Mouse (Mus musculus): ENCODE measurements around the gene B430306N03Rik. TPM values are rescaled to one million over a fixed set of nuclear protein-coding genes. Genes with fewer than 3 reads are reported as not detected.

B430306N03Rik gene
- total RNA-seq, 4 experiments from 2014 or later: 0.15 to 1.00 (median 0.16) TPM; not detected in 1

DNA sequence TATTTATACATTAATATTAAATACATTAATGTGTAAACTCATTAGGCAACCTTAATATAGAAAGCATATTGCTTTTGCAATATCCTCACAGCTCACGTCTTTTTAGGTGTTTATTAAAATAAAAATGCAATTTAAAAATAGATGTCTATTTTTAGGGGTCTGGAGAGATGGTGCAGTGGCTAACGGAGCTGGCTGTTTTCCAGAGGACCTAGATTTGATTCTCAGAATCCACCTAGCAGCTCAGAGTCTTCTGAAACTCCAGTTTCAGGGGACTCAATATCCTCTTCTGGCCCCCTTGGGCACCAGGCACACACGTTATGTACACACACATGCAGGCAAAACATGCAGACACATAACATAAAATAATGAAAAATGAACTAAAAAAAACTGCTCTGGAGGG lies 46.4 kb downstream of the B430306N03Rik start:
- DNase-seq (ENCODE audit: low spot score in 2 of 2): no peak

DNA sequence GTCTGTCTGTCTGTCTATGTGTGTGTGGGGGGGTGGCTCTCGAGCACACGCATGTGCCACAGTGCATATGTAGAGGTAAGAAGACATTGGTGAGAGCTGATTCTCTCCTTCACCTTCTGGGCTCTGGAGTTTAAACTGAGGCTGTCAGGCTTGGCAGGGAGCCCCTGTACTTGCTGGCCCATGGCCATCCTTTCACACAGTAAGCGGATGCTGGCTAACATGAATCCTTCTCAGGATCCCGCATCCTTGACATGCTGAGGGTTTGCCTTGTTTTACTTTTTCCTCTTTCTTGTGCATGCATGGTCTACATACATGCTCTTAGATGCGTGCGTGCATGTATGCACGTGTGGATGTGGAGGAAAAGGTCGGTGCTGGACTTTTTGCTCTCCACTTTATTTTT lies 47.0 kb downstream of the B430306N03Rik start:
- DNase-seq (ENCODE audit: low spot score in 2 of 2): no peak

DNA sequence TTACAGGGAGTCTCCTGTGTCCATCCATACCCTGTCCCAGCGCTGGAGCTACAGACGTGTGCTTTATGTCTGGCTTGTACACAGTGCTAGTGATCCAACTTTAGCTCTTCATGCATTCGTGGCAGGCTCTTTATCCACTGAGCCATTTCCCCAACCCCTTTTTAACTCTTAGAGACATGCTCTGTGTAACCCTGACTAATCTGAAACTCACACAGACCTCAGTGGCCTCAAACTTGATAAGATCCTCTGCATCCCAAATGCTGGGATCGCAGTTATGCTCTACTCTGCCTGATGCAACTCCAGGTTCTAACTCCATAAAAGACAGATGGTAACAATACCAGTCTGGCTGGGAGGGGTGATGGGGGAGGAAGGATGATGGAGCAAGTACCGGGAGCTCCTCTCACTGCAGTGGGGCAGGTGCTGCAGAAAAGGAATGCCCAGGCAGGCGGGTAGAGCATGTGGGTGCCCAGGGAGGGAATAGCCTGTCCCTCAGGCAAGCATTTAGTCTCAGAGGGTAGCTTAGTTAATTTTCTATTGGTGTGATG lies 47.6 kb downstream of the B430306N03Rik start:
- DNase-seq (ENCODE audit: low spot score in 2 of 2): no peak

DNA sequence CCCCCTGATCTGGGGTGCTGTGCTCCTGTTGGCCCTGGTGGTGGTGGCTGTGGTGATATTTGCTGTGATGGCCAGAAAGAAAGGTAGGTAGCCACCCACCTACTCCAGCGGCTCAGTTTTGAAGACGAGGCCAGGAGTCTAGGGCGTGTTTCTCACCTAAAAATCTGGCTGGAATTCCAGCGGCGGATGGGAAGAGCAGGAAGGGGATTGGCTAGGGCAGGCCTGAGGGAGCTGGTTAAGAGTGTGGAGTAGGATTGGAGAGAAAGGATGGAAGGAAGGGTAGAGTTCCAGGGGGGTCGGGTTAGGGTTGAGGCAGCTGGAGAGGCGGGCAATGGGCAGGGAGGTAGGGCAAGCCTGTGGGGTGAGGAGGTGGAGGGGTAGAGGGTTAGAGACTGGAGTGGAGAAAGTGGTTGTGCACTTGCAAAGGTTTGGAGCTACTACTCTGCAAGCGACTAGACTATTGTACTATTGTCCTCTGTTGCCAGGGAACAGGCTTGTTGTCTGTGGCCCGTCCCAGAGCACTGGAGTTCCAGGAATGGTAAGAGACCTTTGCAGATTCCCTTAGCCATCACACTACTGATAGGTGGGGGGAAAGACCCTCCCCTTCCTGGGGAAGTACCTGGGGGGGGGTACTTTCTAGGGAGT lies 49.7 kb downstream of the B430306N03Rik start:
- DNase-seq (ENCODE audit: low spot score in 2 of 2): no peak

DNA sequence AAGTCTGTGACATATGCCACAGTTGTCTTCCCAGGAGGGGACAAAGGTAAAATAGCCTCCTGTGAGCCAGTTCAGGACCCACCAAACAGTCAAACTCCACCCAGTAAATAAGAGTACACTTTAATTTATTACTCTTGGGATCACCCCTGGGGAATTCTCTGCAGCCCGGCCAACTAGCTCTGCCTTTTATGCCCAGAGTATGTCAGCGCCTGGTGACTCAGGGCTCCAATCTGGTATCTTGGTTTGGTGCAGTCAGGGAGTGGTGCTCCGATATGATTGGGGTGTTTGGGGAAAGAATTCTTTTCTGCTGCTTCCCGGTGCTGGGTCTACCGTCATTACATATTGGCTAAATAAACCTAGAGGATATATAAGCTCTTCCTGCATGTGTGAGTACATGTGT lies 50.9 kb downstream of the B430306N03Rik start:
- DNase-seq (ENCODE audit: low spot score in 2 of 2): no peak

DNA sequence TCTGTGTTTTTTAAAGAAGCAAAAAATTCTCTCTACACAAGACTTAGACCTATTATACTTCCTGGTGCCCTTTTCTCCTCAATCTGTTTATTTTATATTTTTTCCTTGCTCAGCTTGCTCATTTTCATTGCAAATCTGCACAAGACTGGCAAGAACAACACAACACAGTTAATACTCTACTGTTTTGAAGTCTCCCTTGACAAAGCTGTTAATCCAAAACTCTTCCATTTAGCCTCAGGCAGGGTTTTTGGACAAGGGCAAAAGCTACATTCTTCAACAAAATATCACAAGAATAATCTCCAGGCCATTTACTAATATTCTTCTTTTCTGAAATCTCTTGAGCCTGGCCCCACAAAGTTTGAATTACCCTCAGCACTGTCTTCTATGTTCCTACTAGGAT lies 55.7 kb downstream of the B430306N03Rik start:
- no peak for DNase-seq (ENCODE audit: low spot score in 2 of 2)

DNA sequence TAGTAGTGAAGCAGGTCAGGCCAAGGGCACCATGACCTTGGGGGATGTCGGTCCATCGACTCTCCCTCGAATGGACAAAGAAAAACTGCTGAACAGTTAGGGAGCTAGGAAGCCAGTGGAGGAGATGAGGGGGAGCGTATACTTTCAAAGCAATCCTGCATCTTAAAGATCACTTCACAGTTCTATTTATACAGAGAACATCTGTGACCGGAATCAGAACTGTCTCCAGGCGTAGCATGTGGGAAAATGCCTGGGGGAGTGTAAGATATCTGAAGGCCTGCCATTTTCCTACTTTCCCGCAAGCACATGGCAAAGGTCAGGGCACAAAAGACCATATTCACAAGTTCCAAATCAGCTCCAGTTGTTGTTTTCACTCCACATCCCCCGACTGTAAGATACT lies 57.0 kb downstream of the B430306N03Rik start:
- peak in 1 of 2 experiments; percentile 54 for DNase-seq (ENCODE audit: low spot score in 2 of 2)

DNA sequence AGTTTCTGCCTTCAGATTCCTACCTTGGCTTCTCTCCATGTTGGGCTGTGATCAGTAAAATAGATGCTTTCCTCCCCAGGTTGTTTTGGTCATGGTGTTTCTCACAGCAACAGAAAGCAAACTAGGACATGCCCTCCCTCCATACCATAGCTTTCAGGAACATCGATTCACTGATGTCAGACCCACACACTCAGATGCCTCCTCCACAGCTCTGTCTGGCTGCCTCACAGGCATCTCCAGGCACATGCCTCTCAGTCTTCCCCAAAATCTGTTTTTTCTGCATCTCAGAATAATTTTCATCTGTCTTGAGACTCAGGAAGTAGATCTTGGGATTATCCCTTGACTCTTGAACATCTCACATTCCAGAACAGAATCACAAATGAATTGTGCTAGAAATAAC lies 60.2 kb downstream of the B430306N03Rik start:
- DNase-seq (ENCODE audit: low spot score in 2 of 2): peak in 1 of 2 experiments; percentile 39

Other genes with a start within 250 kb of the B430306N03Rik start
- not detected for gene 1700067P10Rik, start 226.8 kb upstream of the B430306N03Rik start, total RNA-seq (2022)
- under 1 TPM in 1 of 4 experiments, not detected in 3; 0.26 TPM for gene 9830107B12Rik, start 169.9 kb upstream of the B430306N03Rik start, total RNA-seq (2022)
- gene A530064D06Rik, start 148.9 kb upstream of the B430306N03Rik start, total RNA-seq (2022): not detected
- gene Trem1, start 83.4 kb upstream of the B430306N03Rik start, total RNA-seq (2022): under 1 TPM in 1 of 4 experiments, not detected in 3; 0.21 TPM
- gene Trem3, start 68.4 kb upstream of the B430306N03Rik start, total RNA-seq (2022): under 1 TPM in 2 of 4 experiments, not detected in 2; 0.51 to 0.57 TPM
- not detected for gene Treml4, start 51.8 kb upstream of the B430306N03Rik start, total RNA-seq (2022)
- gene Treml2, start 16.6 kb upstream of the B430306N03Rik start, total RNA-seq (2022): 1 to 10 TPM in 2 of 4 experiments, under 1 TPM in 2; 0.28 to 1.9 (median 0.87) TPM
- gene Trem2, start 30.3 kb downstream of the B430306N03Rik start, total RNA-seq (2022): 100 to 1,000 TPM in 1 of 4 experiments, 10 to 100 TPM in 3; 12.6 to 115 (median 56.3) TPM
- gene Treml1, start 43.8 kb downstream of the B430306N03Rik start, total RNA-seq (2022): under 1 TPM in 3 of 4 experiments, not detected in 1; 0.46 to 0.72 (median 0.61) TPM
- gene Nfya, start 93.8 kb downstream of the B430306N03Rik start, total RNA-seq (2022): 10 to 100 TPM; 20.6 to 29.3 (median 24.4) TPM
- gene Oard1, start 93.9 kb downstream of the B430306N03Rik start, total RNA-seq (2022): 10 to 100 TPM; 15.1 to 16.4 (median 15.8) TPM
- under 1 TPM in 1 of 4 experiments, not detected in 3; 0.52 TPM for gene Apobec2, start 116.8 kb downstream of the B430306N03Rik start, total RNA-seq (2022)
- not detected for gene Tspo2, start 135.4 kb downstream of the B430306N03Rik start, total RNA-seq (2022)
- gene Unc5cl, start 138.8 kb downstream of the B430306N03Rik start, total RNA-seq (2022): under 1 TPM; 0.22 to 0.67 (median 0.31) TPM